Mouse (Mus musculus) cerebellum, adult 9-11 months (tissue): ENCODE measurements around the gene Ccni.

Source experiments
- DNase-seq: peaks from one replicate; pipeline ENCODE4 v3.0.0; 2022

Ccni gene

DNA sequence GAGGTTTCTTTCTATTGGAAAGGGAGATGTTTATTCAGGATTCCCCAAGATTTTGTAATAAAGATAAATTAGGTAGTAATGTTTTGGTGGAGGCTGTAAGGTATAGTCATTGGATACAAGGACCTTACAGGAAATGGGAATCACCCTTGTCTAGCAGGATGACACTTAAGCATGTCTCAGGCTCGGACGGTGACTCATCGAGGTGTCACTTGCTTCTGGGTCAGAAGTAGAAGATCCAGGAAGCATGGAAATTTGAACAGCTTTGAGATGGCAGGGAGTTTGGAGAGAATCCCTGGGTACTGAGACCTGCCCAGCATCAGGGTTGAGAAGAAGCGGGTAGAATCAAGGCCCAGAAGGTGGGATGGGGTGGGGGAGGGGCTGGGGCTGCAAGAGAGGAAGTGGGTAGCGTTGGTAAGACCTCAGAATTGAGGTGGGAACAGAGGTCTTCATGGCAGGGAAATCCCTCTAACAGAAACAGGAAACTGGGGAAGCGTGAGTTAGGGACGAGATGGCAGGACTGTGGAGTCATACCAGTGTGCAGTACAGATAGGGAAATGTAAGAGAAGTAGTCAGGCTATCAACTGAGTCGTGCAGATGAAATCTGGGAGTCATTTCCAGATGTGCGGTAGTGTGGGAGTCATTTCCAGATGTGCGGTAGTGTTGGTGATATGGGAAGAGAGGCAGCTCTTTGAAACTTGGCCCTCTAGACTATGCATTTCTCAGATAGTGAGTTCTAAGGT is 70.8 kb downstream of the Ccni start:
- no peak for DNase-seq

- no peak for DNase-seq
Observed at GRCm38 (mm10) chr5:93133445-93134244, 72.7 kb downstream of the Ccni start.
